Comparison of ENCODE assay signal across 13 mouse cellular contexts in the genomic region with DNA sequence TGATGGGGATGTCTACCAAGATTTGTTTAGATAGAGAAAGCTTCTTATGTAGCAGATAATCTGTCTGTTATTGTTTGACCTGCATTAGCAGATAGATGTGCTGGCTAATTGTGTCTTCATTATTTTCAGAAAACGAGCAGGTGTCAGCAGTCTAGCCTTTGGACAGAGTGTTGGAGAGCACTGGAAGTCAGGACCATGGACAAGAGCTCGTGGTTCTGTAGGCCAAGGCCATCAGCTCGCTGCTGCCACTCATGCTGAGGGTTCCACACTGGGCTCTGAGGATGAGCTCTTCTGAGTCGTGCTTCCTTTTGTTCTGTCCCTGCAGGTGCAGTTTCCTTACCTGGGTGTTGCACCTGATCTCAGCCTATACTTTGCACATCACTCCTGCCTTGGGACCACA.
DNase-seq lines count a peak whose midpoint lies in the region; ATAC-seq lines count a peak whose summit lies in the region.
"Had no signal": no experiment of that assay in that cellular context is flagged by ENCODE, and none has a peak within 500 bp of the region (broad histone marks: within the 10 kb centered on the region; RNA-seq: fewer than 3 reads in every experiment).

No protein-coding gene starts in this region.

- no peak overlapping the region for H3K27ac ChIP-seq in limb, embryonic 11.5 days (replicated peaks; ENCODE audit: low read depth, low read length)
- H3K27ac ChIP-seq in limb, embryonic 10.5 days, result no peak overlapping the region
- H3K27ac ChIP-seq in forebrain, embryonic 14.5 days (ENCODE audit: low read depth, low read length), result no peak overlapping the region
- H3K27ac ChIP-seq: embryonic facial prominence, embryonic 15.5 days; hindbrain, embryonic 10.5 days; stomach, embryonic 15.5 days had no signal

- 73% methylated on average over 4 of the region's 4 CpGs for WGBS in limb, embryonic 11.5 days
- WGBS in limb, embryonic 10.5 days, result 74% methylated on average over 4 of the region's 4 CpGs
- WGBS in forebrain, embryonic 14.5 days, result 65% methylated on average over 4 of the region's 4 CpGs

- H3K4me2 ChIP-seq in limb, embryonic 11.5 days (ENCODE audit: low read depth, severe bottlenecking), result no peak overlapping the region
- no peak overlapping the region for H3K4me2 ChIP-seq in forebrain, embryonic 14.5 days (ENCODE audit: low read length)
- H3K4me2 ChIP-seq: embryonic facial prominence, embryonic 15.5 days; stomach, embryonic 15.5 days had no signal

- peaks cover 7% of the 10 kb centered on the region for H3K36me3 ChIP-seq in limb, embryonic 11.5 days (ENCODE audit: control insufficient read depth, insufficient read depth, low read length)
- H3K36me3 ChIP-seq in limb, embryonic 10.5 days, result peaks cover 61% of the 10 kb centered on the region
- H3K36me3 ChIP-seq in splenic B cell, adult 2 months (ENCODE audit: control insufficient read depth, insufficient read depth, low read length, poor library complexity, severe bottlenecking), result peaks cover 15% of the 10 kb centered on the region
- peaks cover 46% of the 10 kb centered on the region; the same call in 1 of the 2 replicates for H3K36me3 ChIP-seq in forebrain, embryonic 14.5 days (ENCODE audit: control insufficient read depth, insufficient read depth, low read length)

- DNase-seq in embryo, embryonic 10 days (ENCODE audit: low spot score), result peak; percentile 42
- DNase-seq in embryo, embryonic 9.5 days (ENCODE audit: extremely low spot score), result no peak
- DNase-seq in limb, embryonic 11.5 days (ENCODE audit: low spot score), result peak; percentile 28
- no peak for DNase-seq in limb, embryonic 10.5 days (ENCODE audit: low spot score)
- DNase-seq in adrenal gland, adult 2 months, result peak; percentile 56
- peak; percentile 25 for DNase-seq in splenic B cell, adult 2 months (ENCODE audit: low read depth, low spot score)
- no peak for DNase-seq in natural killer cell, adult 2 months (ENCODE audit: low spot score in 2 of 2)
- DNase-seq in forebrain, embryonic 14.5 days (ENCODE audit: low spot score), result no peak
- DNase-seq: lung, postnatal 14 days; right cerebral cortex, adult 18-20 months had no signal

- no peaks in the 10 kb centered on the region for H3K9me3 ChIP-seq in limb, embryonic 11.5 days (ENCODE audit: control insufficient read depth, low read length)
- no peaks in the 10 kb centered on the region for H3K9me3 ChIP-seq in limb, embryonic 10.5 days (replicated peaks)
- H3K9me3 ChIP-seq in forebrain, embryonic 14.5 days (replicated peaks; ENCODE audit: control insufficient read depth, low read length), result no peaks in the 10 kb centered on the region
- H3K9me3 ChIP-seq: embryonic facial prominence, embryonic 15.5 days; hindbrain, embryonic 10.5 days; stomach, embryonic 15.5 days had no signal

- H3K9ac ChIP-seq in limb, embryonic 11.5 days (ENCODE audit: low read length), result no peak overlapping the region
- H3K9ac ChIP-seq in forebrain, embryonic 14.5 days (ENCODE audit: low read length), result no peak overlapping the region
- H3K9ac ChIP-seq: embryonic facial prominence, embryonic 15.5 days; stomach, embryonic 15.5 days had no signal

- no peaks in the 10 kb centered on the region for H3K4me1 ChIP-seq in limb, embryonic 11.5 days (ENCODE audit: control insufficient read depth, insufficient read depth, low read length)
- H3K4me1 ChIP-seq in limb, embryonic 10.5 days, result no peaks in the 10 kb centered on the region
- H3K4me1 ChIP-seq in forebrain, embryonic 14.5 days (ENCODE audit: control insufficient read depth, insufficient read depth, low read length), result no peaks in the 10 kb centered on the region
- H3K4me1 ChIP-seq: embryonic facial prominence, embryonic 15.5 days; hindbrain, embryonic 10.5 days; stomach, embryonic 15.5 days had no signal

- ATAC-seq in limb, embryonic 11.5 days (ENCODE audit: insufficient number of reproducible peaks, low FRiP score, low TSS enrichment, low read depth), result no peak
- ATAC-seq in forebrain, embryonic 14.5 days, result no peak

- H3K4me3 ChIP-seq in limb, embryonic 11.5 days (ENCODE audit: low read depth, low read length), result no peak overlapping the region
- no peak overlapping the region for H3K4me3 ChIP-seq in limb, embryonic 10.5 days
- H3K4me3 ChIP-seq in forebrain, embryonic 14.5 days (ENCODE audit: low read depth, low read length), result no peak overlapping the region
- H3K4me3 ChIP-seq: embryonic facial prominence, embryonic 15.5 days; hindbrain, embryonic 10.5 days; stomach, embryonic 15.5 days had no signal

- no peaks in the 10 kb centered on the region for H3K27me3 ChIP-seq in limb, embryonic 11.5 days (ENCODE audit: control insufficient read depth, insufficient read depth, low read length)
- H3K27me3 ChIP-seq in limb, embryonic 10.5 days (ENCODE audit: low read depth, poor library complexity, severe bottlenecking), result no peaks in the 10 kb centered on the region
- no peaks in the 10 kb centered on the region for H3K27me3 ChIP-seq in splenic B cell, adult 2 months (ENCODE audit: control insufficient read depth, insufficient read depth, low read length, poor library complexity, severe bottlenecking)
- H3K27me3 ChIP-seq in forebrain, embryonic 14.5 days (replicated peaks; ENCODE audit: control insufficient read depth, insufficient read depth, low read length), result no peaks in the 10 kb centered on the region
- H3K27me3 ChIP-seq: embryonic facial prominence, embryonic 15.5 days; stomach, embryonic 15.5 days had no signal

Comparison
In these comparisons a context has a peak if more than half of its experiments do, and no peak if none do; other contexts are left out.
1. DNase-seq: peak in embryo, embryonic 10 days (single experiment), limb, embryonic 11.5 days (single experiment), adrenal gland, adult 2 months (single experiment) and splenic B cell, adult 2 months (single experiment); none in embryo, embryonic 9.5 days (single experiment), limb, embryonic 10.5 days (single experiment), natural killer cell, adult 2 months (0 of 2) and forebrain, embryonic 14.5 days (single experiment).